Comparison of ENCODE assay signal across 12 mouse cellular contexts in the genomic region with DNA sequence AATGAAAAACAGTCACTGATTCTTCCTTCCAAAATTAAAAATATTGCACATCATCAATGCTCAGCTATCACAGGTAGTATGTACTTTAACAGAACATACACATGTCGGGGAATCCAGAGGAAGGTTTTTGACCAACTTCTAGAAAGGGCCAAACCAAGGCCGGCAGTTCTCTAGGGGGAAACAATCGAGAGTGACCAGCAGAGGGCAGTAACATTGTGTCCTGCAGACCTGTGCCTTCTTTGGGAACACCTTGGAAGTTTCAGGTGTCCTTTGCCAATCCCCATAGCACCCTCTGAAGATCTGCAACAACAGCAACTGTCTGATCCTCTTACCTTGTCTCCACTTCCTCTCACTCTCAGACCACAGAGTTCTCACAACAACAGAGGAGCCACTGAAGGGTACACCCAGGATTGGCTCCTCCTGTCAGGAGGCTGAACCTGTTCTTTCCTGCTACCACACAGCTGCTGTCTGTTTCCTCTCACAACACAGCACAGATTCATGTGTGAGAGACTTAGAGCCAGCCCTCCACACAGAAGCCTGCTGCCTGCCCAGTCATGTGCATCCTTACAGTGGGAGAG. TPM values are rescaled to one million over a fixed set of nuclear protein-coding genes. Genes with fewer than 3 reads are reported as not detected.
DNase-seq lines count a peak whose midpoint lies in the region; ATAC-seq and TF ChIP-seq lines count a peak whose summit lies in the region.
"Not testable (repeated sequence)": the region's sequence is repeated elsewhere in the genome, so short reads cannot be mapped to it uniquely, and the experiment has no call there.
"Had no signal": no experiment of that assay in that cellular context is flagged by ENCODE, and none has a peak within 500 bp of the region (broad histone marks: within the 10 kb centered on the region; RNA-seq: fewer than 3 reads in every experiment).

No protein-coding gene starts in this region.

- not testable (repeated sequence) for H3K4me1 ChIP-seq in ES-E14 (ENCODE audit: control insufficient read depth in 2 of 2, insufficient read depth in 2 of 2, low read length in 2 of 2, poor library complexity in 1 of 2); forebrain, embryonic 14.5 days (ENCODE audit: control insufficient read depth, insufficient read depth, low read length); liver, adult 2 months (ENCODE audit: control insufficient read depth, insufficient read depth, low read length); midbrain, embryonic 14.5 days (ENCODE audit: control insufficient read depth, insufficient read depth, low read length); thymus, adult 2 months (replicated peaks; ENCODE audit: control insufficient read depth, insufficient read depth, low read length)

- peak; percentile 13 for DNase-seq in ES-E14 (ENCODE audit: low read depth, low spot score)
- peak; percentile 21 to 25 for DNase-seq in adrenal gland, postnatal 36 days
- peak; percentile 6 for DNase-seq in forebrain, embryonic 14.5 days (ENCODE audit: low spot score)
- peak; percentile 11 for DNase-seq in kidney, adult 18-20 months
- peak; percentile 11 for DNase-seq in liver, adult 2 months (ENCODE audit: extremely low read depth, low read depth, low spot score)
- DNase-seq in midbrain, embryonic 14.5 days: peak; percentile 19
- DNase-seq in thymus, adult 2 months: peak; percentile 44

- not testable (repeated sequence) for H3K27ac ChIP-seq in ES-E14 (ENCODE audit: insufficient read depth, low read depth, low read length, poor library complexity, severe bottlenecking); forebrain, embryonic 14.5 days (ENCODE audit: low read depth, low read length); liver, adult 2 months (replicated peaks; ENCODE audit: insufficient read depth, low read depth, low read length); midbrain, embryonic 14.5 days (replicated peaks; ENCODE audit: low read depth, low read length)
- peak overlapping the region; percentile 25; the same call in 1 of the 2 replicates for H3K27ac ChIP-seq in thymus, adult 2 months (ENCODE audit: control insufficient read depth, insufficient read depth, low read length)

- TF ChIP-seq POLR2A in liver, adult 2 months (IDR thresholded peaks at IDR 0.05; ENCODE audit: extremely low read depth, insufficient read depth, low read length); thymus, adult 2 months (IDR thresholded peaks at IDR 0.05; ENCODE audit: control insufficient read depth, extremely low read depth, insufficient read depth, low read length, poor library complexity): not testable (repeated sequence)

- H3K79me2 ChIP-seq in liver, adult 2 months (ENCODE audit: control insufficient read depth, insufficient read depth, low read length): not testable (repeated sequence)

- in situ Hi-C loops in ES-E14 (cut with MboI; ENCODE audit: low sequenced_read_pairs in 2 of 2, unreplicated experiment in 2 of 2): not testable (repeated sequence)

- 40% methylated on average over 3 of the region's 3 CpGs for WGBS in forebrain, embryonic 14.5 days
- 29% methylated on average over 3 of the region's 3 CpGs for WGBS in liver, adult 2 months
- 31% methylated on average over 3 of the region's 3 CpGs for WGBS in midbrain, embryonic 14.5 days
- 32% methylated on average over 3 of the region's 3 CpGs for WGBS in thymus, adult 2 months

- not testable (repeated sequence) for H3K9ac ChIP-seq in ES-E14 (ENCODE audit: insufficient read depth, low read depth, low read length, poor library complexity, severe bottlenecking); forebrain, embryonic 14.5 days (ENCODE audit: low read length); liver, adult 2 months (ENCODE audit: low read depth, low read length); midbrain, embryonic 14.5 days (replicated peaks; ENCODE audit: low read length)

- H3K4me2 ChIP-seq in forebrain, embryonic 14.5 days (ENCODE audit: low read length); midbrain, embryonic 14.5 days (ENCODE audit: low read length): not testable (repeated sequence)

- TF ChIP-seq CTCF in liver, adult 2 months (IDR thresholded peaks at IDR 0.05; ENCODE audit: low read depth, low read length): peak; percentile 42
- not testable (repeated sequence) for TF ChIP-seq CTCF in thymus, adult 2 months (IDR thresholded peaks at IDR 0.05; ENCODE audit: borderline replicate concordance, control insufficient read depth, extremely low read depth, insufficient read depth, low read length, poor library complexity)

- not testable (repeated sequence) for H3K4me3 ChIP-seq in ES-E14 (ENCODE audit: insufficient read depth in 1 of 2, low read depth in 1 of 2, low read length in 2 of 2, poor library complexity in 1 of 2, severe bottlenecking in 1 of 2); forebrain, embryonic 14.5 days (ENCODE audit: low read depth, low read length); liver, adult 2 months (ENCODE audit: insufficient read depth, low read depth, low read length); midbrain, embryonic 14.5 days (replicated peaks; ENCODE audit: low read depth, low read length); thymus, adult 2 months (ENCODE audit: control insufficient read depth, insufficient read depth, low read length)

- H3K36me3 ChIP-seq in ES-E14 (ENCODE audit: control insufficient read depth, insufficient read depth, low read length, poor library complexity, severe bottlenecking); forebrain, embryonic 14.5 days (ENCODE audit: control insufficient read depth, insufficient read depth, low read length); liver, adult 2 months (ENCODE audit: control insufficient read depth, insufficient read depth, low read length); midbrain, embryonic 14.5 days (ENCODE audit: control insufficient read depth, insufficient read depth, low read length); thymus, adult 2 months (ENCODE audit: control insufficient read depth, insufficient read depth, low read length): not testable (repeated sequence)

- not testable (repeated sequence) for H3K27me3 ChIP-seq in forebrain, embryonic 14.5 days (replicated peaks; ENCODE audit: control insufficient read depth, insufficient read depth, low read length); liver, adult 2 months (ENCODE audit: control insufficient read depth, insufficient read depth, low read length); midbrain, embryonic 14.5 days (ENCODE audit: control insufficient read depth, insufficient read depth, low read length); thymus, adult 2 months (ENCODE audit: control insufficient read depth, insufficient read depth, low read length)

- ATAC-seq in forebrain, embryonic 14.5 days; midbrain, embryonic 14.5 days (ENCODE audit: low FRiP score, low TSS enrichment): not testable (repeated sequence)

- H3K9me3 ChIP-seq in ES-E14 (ENCODE audit: control insufficient read depth, insufficient read depth, low read depth, low read length); forebrain, embryonic 14.5 days (replicated peaks; ENCODE audit: control insufficient read depth, low read length); midbrain, embryonic 14.5 days (ENCODE audit: control insufficient read depth, low read length): not testable (repeated sequence)

RNA-seq across cellular contexts. Expression of gene Dmbt1, which starts 13.5 kb away (rescaled TPM):
- total RNA-seq in ES-E14 (2012; rRNA removed): 0.27 TPM in 1 of 2 replicates, not detected in the other
- total RNA-seq in adrenal gland, postnatal 36 days (2021): not detected
- not detected in 2 replicates for polyA plus RNA-seq in forebrain, embryonic 14.5 days (2014; fragmentation: Nextera tagmentation; extraction: Ambion mirVana)
- total RNA-seq in liver, adult 2 months (2014; rRNA removed): 5.6 and 32.1 TPM in 2 replicates
- 0.35 and 0.55 TPM in 2 replicates for polyA plus RNA-seq in liver, adult 2 months (2012; rRNA removed)
- not detected in 2 replicates for polyA plus RNA-seq in midbrain, embryonic 14.5 days (2014; fragmentation: Nextera tagmentation; extraction: Ambion mirVana)
- 0.64 and 0.94 TPM in 2 replicates for polyA plus RNA-seq in thymus, adult 2 months (2012; rRNA removed)
- total RNA-seq: layer of hippocampus, adult 8-10 months; left cerebral cortex, postnatal 14 days had no signal
- polyA plus RNA-seq: frontal cortex, adult 2 months; liver, embryonic 13.5 days; midbrain, embryonic 10.5 days had no signal
